Mouse (Mus musculus): ENCODE measurements around the gene Glis1. TPM values are rescaled to one million over a fixed set of nuclear protein-coding genes. Genes with fewer than 3 reads are reported as not detected.
"Not testable (repeated sequence)": the region's sequence is repeated elsewhere in the genome, so short reads cannot be mapped to it uniquely, and the experiment has no call there.

Gene Glis1
- polyA plus RNA-seq, 2 experiments = 0.10 to 0.35 TPM

- DNase-seq (ENCODE audit: low read depth in 3 of 3, low spot score in 3 of 3) (no peak), ATAC-seq (ENCODE audit: insufficient read depth) (no peak)
- H3K36me3 ChIP-seq (replicated peaks; ENCODE audit: control insufficient read depth, insufficient read depth, low read depth) = no peaks in the 10 kb centered on the region
- no peak for TF ChIP-seq EP300 (IDR thresholded peaks at IDR 0.05; ENCODE audit: low read depth)
- no peak for TF ChIP-seq CTCF (IDR thresholded peaks at IDR 0.05; ENCODE audit: low read depth)
- H3K9me3 ChIP-seq (ENCODE audit: control insufficient read depth, low read length) = no peaks in the 10 kb centered on the region
- H3K9ac ChIP-seq (replicated peaks) = no peak overlapping the region
- no peaks in the 10 kb centered on the region for H3K27me3 ChIP-seq (ENCODE audit: control insufficient read depth, insufficient read depth, low read length)
- H3K4me1 ChIP-seq (replicated peaks; ENCODE audit: control insufficient read depth in 2 of 2, insufficient read depth in 2 of 2, low read length in 1 of 2) = peaks cover 0 to 2% of the 10 kb centered on the region in 2 experiments; a peak in 2 of 4 replicates
- no peak overlapping the region for H3K4me3 ChIP-seq (ENCODE audit: insufficient read depth in 1 of 2, low read depth in 2 of 2, low read length in 2 of 2)
- 14% methylated on average over 10 of the region's 10 CpGs for WGBS (ENCODE audit: insufficient replicate concordance)
- no peak overlapping the region for H3K4me2 ChIP-seq (ENCODE audit: low read depth)
- no peak overlapping the region for H3K27ac ChIP-seq
Measured at GRCm38 (mm10) chr4:107597898-107598580, 163.6 kb downstream of the Glis1 start.

DNA sequence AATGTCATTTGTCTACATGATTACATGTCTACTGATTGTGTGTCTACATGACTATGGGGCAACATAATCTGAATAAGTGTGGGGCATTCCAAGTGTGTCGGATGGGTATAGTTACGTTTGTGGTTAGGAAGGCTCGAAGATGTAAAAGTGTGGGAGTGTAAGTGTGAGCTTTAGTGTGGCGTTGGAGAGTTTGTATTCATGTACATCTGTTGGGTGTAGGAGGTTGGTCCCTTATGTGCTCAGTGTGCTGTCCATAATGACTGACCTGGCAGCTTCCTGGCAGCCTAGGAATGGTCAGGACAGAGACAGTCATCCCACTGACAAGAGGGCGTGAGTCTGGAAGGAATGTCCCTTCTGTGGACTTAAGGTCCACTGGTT lies 164.2 kb downstream of the Glis1 start:
- not testable (repeated sequence) for H3K36me3 ChIP-seq (replicated peaks; ENCODE audit: control insufficient read depth, insufficient read depth, low read depth); H3K4me2 ChIP-seq (ENCODE audit: low read depth); H3K4me1 ChIP-seq (replicated peaks; ENCODE audit: control insufficient read depth in 2 of 2, insufficient read depth in 2 of 2, low read length in 1 of 2); DNase-seq (ENCODE audit: low read depth in 3 of 3, low spot score in 3 of 3); H3K27me3 ChIP-seq (ENCODE audit: control insufficient read depth, insufficient read depth, low read length); H3K9me3 ChIP-seq (ENCODE audit: control insufficient read depth, low read length); H3K9ac ChIP-seq (replicated peaks); H3K27ac ChIP-seq; ATAC-seq (ENCODE audit: insufficient read depth); H3K4me3 ChIP-seq (ENCODE audit: insufficient read depth in 1 of 2, low read depth in 2 of 2, low read length in 2 of 2)
- WGBS (ENCODE audit: insufficient replicate concordance) = 65% methylated on average over 5 of the region's 5 CpGs

GRCm38 (mm10) chr4:107602284-107602683 lies 167.9 kb downstream of the Glis1 start:
- no peaks in the 10 kb centered on the region for H3K9me3 ChIP-seq (ENCODE audit: control insufficient read depth, low read length)
- no peak for ATAC-seq (ENCODE audit: insufficient read depth)
- peaks cover 22 to 28% of the 10 kb centered on the region in 2 experiments for H3K4me1 ChIP-seq (replicated peaks; ENCODE audit: control insufficient read depth in 2 of 2, insufficient read depth in 2 of 2, low read length in 1 of 2)
- no peaks in the 10 kb centered on the region for H3K27me3 ChIP-seq (ENCODE audit: control insufficient read depth, insufficient read depth, low read length)
- H3K4me2 ChIP-seq (ENCODE audit: low read depth) = no peak overlapping the region
- no peaks in the 10 kb centered on the region for H3K36me3 ChIP-seq (replicated peaks; ENCODE audit: control insufficient read depth, insufficient read depth, low read depth)
- TF ChIP-seq CTCF (IDR thresholded peaks at IDR 0.05; ENCODE audit: low read depth) (no peak), EP300 (IDR thresholded peaks at IDR 0.05; ENCODE audit: low read depth) (no peak)
- H3K9ac ChIP-seq (replicated peaks) = no peak overlapping the region
- no peak overlapping the region for H3K4me3 ChIP-seq (ENCODE audit: insufficient read depth in 1 of 2, low read depth in 2 of 2, low read length in 2 of 2)
- no peak for DNase-seq (ENCODE audit: low read depth in 3 of 3, low spot score in 3 of 3)
- no peak overlapping the region for H3K27ac ChIP-seq
- 72% methylated on average over 7 of the region's 7 CpGs for WGBS (ENCODE audit: insufficient replicate concordance)

GRCm38 (mm10) chr4:107602787-107603186 lies 168.4 kb downstream of the Glis1 start:
- H3K27me3 ChIP-seq (ENCODE audit: control insufficient read depth, insufficient read depth, low read length) = no peaks in the 10 kb centered on the region
- TF ChIP-seq EP300 (IDR thresholded peaks at IDR 0.05; ENCODE audit: low read depth) (no peak), CTCF (IDR thresholded peaks at IDR 0.05; ENCODE audit: low read depth) (peak; percentile 18; the same call in 1 of the 2 replicates)
- no peak overlapping the region for H3K9ac ChIP-seq (replicated peaks)
- ATAC-seq (ENCODE audit: insufficient read depth) (no peak), DNase-seq (ENCODE audit: low read depth in 3 of 3, low spot score in 3 of 3) (no peak)
- no peak overlapping the region for H3K27ac ChIP-seq
- H3K4me2 ChIP-seq (ENCODE audit: low read depth) = no peak overlapping the region
- WGBS (ENCODE audit: insufficient replicate concordance) = 69% methylated on average over 14 of the region's 14 CpGs
- H3K9me3 ChIP-seq (ENCODE audit: control insufficient read depth, low read length) = no peaks in the 10 kb centered on the region
- H3K4me1 ChIP-seq (replicated peaks; ENCODE audit: control insufficient read depth in 2 of 2, insufficient read depth in 2 of 2, low read length in 1 of 2) = peaks cover 24 to 29% of the 10 kb centered on the region in 2 experiments
- no peaks in the 10 kb centered on the region for H3K36me3 ChIP-seq (replicated peaks; ENCODE audit: control insufficient read depth, insufficient read depth, low read depth)
- H3K4me3 ChIP-seq (ENCODE audit: insufficient read depth in 1 of 2, low read depth in 2 of 2, low read length in 2 of 2) = no peak overlapping the region

GRCm38 (mm10) chr4:107603208-107603607 lies 168.8 kb downstream of the Glis1 start:
- 78% methylated on average over 7 of the region's 7 CpGs for WGBS (ENCODE audit: insufficient replicate concordance)
- Histone ChIP-seq H3K4me3 (ENCODE audit: insufficient read depth in 1 of 2, low read depth in 2 of 2, low read length in 2 of 2) (no peak overlapping the region), H3K9me3 (ENCODE audit: control insufficient read depth, low read length) (no peaks in the 10 kb centered on the region), H3K4me2 (ENCODE audit: low read depth) (no peak overlapping the region), H3K36me3 (replicated peaks; ENCODE audit: control insufficient read depth, insufficient read depth, low read depth) (no peaks in the 10 kb centered on the region), H3K9ac (replicated peaks) (no peak overlapping the region), H3K27me3 (ENCODE audit: control insufficient read depth, insufficient read depth, low read length) (no peaks in the 10 kb centered on the region), H3K4me1 (replicated peaks; ENCODE audit: control insufficient read depth in 2 of 2, insufficient read depth in 2 of 2, low read length in 1 of 2) (peaks cover 24 to 29% of the 10 kb centered on the region in 2 experiments), H3K27ac (no peak overlapping the region)
- no peak for ATAC-seq (ENCODE audit: insufficient read depth)
- no peak for DNase-seq (ENCODE audit: low read depth in 3 of 3, low spot score in 3 of 3)
- no peak for TF ChIP-seq CTCF (IDR thresholded peaks at IDR 0.05; ENCODE audit: low read depth)
- no peak for TF ChIP-seq EP300 (IDR thresholded peaks at IDR 0.05; ENCODE audit: low read depth)

Measured in liver, embryonic 14.5 days (tissue).